Mouse (Mus musculus) C2C12 (cell line): ENCODE measurements around the gene Olfr315.

Source experiments
- CEBPB ChIP-seq: IDR thresholded peaks from one replicate; pipeline ENCODE4 v1.6.1; 2011; ENCODE audit warnings: low read depth, mild to moderate bottlenecking, control low read depth, moderate library complexity
- CTCF ChIP-seq: IDR thresholded peaks from one replicate; pipeline ENCODE4 v1.5.1; 2011; ENCODE audit not compliant: control insufficient read depth, insufficient read depth, insufficient read length
- FOSL1 ChIP-seq: IDR thresholded peaks from one replicate; pipeline ENCODE4 v1.8.0; 2011; ENCODE audit warnings: mild to moderate bottlenecking, low read length; ENCODE audit not compliant: poor library complexity, insufficient read depth, severe bottlenecking
- MAX ChIP-seq: IDR thresholded peaks from one replicate; pipeline ENCODE4 v1.6.1; 2011; ENCODE audit warnings: mild to moderate bottlenecking, control low read depth
- MYOG ChIP-seq: IDR thresholded peaks from one replicate; pipeline ENCODE4 v1.6.1; 2011; ENCODE audit not compliant: control insufficient read depth, insufficient read length; ENCODE audit errors: extremely low read depth

DNA sequence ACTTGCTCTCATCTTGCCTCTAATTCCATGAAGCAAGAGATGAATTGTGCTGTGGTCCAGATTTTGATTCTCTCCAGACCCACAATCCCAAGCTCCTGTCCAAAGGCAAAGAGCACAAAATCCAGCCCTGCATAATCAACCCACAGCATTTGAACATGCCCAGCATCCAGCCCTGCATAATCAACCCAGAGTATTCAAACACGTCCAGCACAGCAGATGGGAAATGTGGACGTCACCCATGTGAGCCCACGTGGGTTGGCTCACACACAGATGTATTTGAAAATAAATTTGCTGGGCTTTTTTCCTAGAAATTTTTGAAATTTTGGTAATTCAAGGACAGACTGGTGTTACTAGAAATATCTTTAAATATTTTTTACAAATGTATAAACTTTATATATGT is 39.6 kb upstream of the Olfr315 start:
- TF ChIP-seq CTCF = no peak
- no peak for TF ChIP-seq FOSL1
- TF ChIP-seq MAX = no peak
- TF ChIP-seq CEBPB = no peak
- no peak for TF ChIP-seq MYOG
